Mouse (Mus musculus): ENCODE measurements at regions not wholly inside any gene's neighbourhood (a gene's known extent, or its start where the extent isn't known, plus 50 kb on each side); places are given as distances from the start of the nearest gene placed in this dataset.

DNA sequence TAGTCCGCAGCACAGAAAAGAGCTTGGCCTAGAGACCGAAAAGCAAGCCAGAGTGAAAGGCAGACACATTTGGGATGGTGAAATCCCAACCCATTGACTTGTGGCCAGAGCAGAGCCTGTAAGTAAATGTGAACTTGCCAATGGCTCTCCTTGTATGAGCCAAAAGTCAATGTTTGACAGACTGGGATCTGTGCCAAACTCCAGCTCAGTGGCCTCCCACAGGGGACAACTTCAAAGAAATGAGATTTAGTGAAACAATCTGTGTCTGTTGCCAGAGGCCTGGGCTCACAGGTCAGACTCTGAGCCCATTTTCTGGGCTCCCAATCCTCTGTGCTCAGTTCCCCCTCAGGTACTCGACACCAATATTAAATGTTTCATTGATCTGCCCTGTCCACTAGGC lies 274.9 kb downstream of the Gm11361 start:
- no peak overlapping the region for H3K4me3 ChIP-seq (ENCODE audit: low read depth, low read length)
- H3K4me1 ChIP-seq (ENCODE audit: control insufficient read depth, insufficient read depth, low read length) = no peaks in the 10 kb centered on the region
- WGBS = 87% methylated on average over 3 of the region's 3 CpGs
- no peak overlapping the region for H3K27ac ChIP-seq (ENCODE audit: low read depth, low read length)
- no peak overlapping the region for H3K9ac ChIP-seq (ENCODE audit: low read length)
- ATAC-seq (ENCODE audit: insufficient read depth, low FRiP score, low TSS enrichment) = no peak
- no peaks in the 10 kb centered on the region for H3K27me3 ChIP-seq (ENCODE audit: control insufficient read depth, insufficient read depth, low read length)
- H3K36me3 ChIP-seq (ENCODE audit: control insufficient read depth, insufficient read depth, low read length) = no peaks in the 10 kb centered on the region; the same call in 1 of the 2 replicates
- no peak overlapping the region for H3K4me2 ChIP-seq (ENCODE audit: low read depth)
- no peak for DNase-seq (ENCODE audit: low spot score)
- H3K9me3 ChIP-seq (ENCODE audit: control insufficient read depth, low read length) = no peaks in the 10 kb centered on the region

DNA sequence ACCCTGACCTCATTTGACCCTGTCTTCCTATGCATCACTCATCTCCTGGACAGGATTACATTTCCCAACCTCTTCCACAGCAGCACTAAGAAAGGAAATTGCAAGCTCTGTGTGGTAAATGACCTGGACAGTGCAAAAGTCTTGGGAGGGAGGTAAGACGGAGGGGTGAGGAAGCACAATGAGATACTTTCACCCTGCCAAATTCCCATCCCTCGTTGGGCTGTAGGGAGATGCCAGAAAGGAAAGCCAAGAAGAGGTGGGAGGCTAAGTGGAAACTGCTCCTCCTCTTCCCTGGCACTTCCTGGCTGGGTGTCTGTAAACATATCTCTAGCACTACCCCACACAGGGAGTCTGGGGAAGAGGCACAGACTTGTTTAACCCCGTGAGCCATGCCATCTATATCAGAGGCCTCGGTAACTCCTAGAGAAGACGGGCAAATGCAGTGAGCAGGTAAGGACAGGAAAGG lies 274.2 kb downstream of the Gm11361 start:
- ATAC-seq (ENCODE audit: insufficient read depth, low FRiP score, low TSS enrichment) = no peak
- Histone ChIP-seq H3K27me3 (ENCODE audit: control insufficient read depth, insufficient read depth, low read length) (no peaks in the 10 kb centered on the region), H3K36me3 (ENCODE audit: control insufficient read depth, insufficient read depth, low read length) (no peaks in the 10 kb centered on the region; the same call in 1 of the 2 replicates), H3K4me3 (ENCODE audit: low read depth, low read length) (no peak overlapping the region), H3K27ac (ENCODE audit: low read depth, low read length) (no peak overlapping the region), H3K9me3 (ENCODE audit: control insufficient read depth, low read length) (no peaks in the 10 kb centered on the region), H3K4me2 (ENCODE audit: low read depth) (no peak overlapping the region), H3K9ac (ENCODE audit: low read length) (no peak overlapping the region), H3K4me1 (ENCODE audit: control insufficient read depth, insufficient read depth, low read length) (no peaks in the 10 kb centered on the region)
- 87% methylated on average over 5 of the region's 5 CpGs for WGBS
- no peak for DNase-seq (ENCODE audit: low spot score)

DNA sequence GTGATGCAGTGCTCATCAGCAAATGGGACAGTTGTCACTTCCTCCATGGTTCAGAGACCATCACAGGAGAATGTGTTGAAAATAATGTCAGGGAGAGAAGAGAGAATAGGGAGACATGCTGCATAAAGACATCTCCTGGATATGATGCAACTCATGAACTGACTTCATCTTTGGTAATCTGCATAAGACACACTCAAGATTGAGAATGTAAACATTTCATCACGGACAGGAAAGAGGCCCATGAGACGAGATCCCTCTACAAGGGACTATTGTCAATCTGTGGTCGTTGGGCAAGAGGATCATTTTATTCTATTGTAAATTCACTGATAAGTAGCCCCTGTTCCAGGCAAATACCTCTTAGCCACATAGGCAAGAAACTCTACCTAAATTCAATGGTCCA lies 273.6 kb downstream of the Gm11361 start:
- 94% methylated on average over 3 of the region's 3 CpGs for WGBS
- no peaks in the 10 kb centered on the region for H3K27me3 ChIP-seq (ENCODE audit: control insufficient read depth, insufficient read depth, low read length)
- no peaks in the 10 kb centered on the region for H3K4me1 ChIP-seq (ENCODE audit: control insufficient read depth, insufficient read depth, low read length)
- H3K36me3 ChIP-seq (ENCODE audit: control insufficient read depth, insufficient read depth, low read length) = no peaks in the 10 kb centered on the region; the same call in 1 of the 2 replicates
- no peak overlapping the region for H3K27ac ChIP-seq (ENCODE audit: low read depth, low read length)
- no peak for ATAC-seq (ENCODE audit: insufficient read depth, low FRiP score, low TSS enrichment)
- no peak overlapping the region for H3K9ac ChIP-seq (ENCODE audit: low read length)
- H3K4me2 ChIP-seq (ENCODE audit: low read depth) = no peak overlapping the region
- H3K4me3 ChIP-seq (ENCODE audit: low read depth, low read length) = no peak overlapping the region
- DNase-seq (ENCODE audit: low spot score) = no peak
- no peaks in the 10 kb centered on the region for H3K9me3 ChIP-seq (ENCODE audit: control insufficient read depth, low read length)

GRCm38 (mm10) chr13:28528898-28529511 lies 271.7 kb downstream of the Gm11361 start:
- no peaks in the 10 kb centered on the region for H3K27me3 ChIP-seq (ENCODE audit: control insufficient read depth, insufficient read depth, low read length)
- no peak overlapping the region for H3K4me3 ChIP-seq (ENCODE audit: low read depth, low read length)
- no peaks in the 10 kb centered on the region for H3K9me3 ChIP-seq (ENCODE audit: control insufficient read depth, low read length)
- no peak overlapping the region for H3K27ac ChIP-seq (ENCODE audit: low read depth, low read length)
- WGBS = 83% methylated on average over 4 of the region's 4 CpGs
- H3K4me1 ChIP-seq (ENCODE audit: control insufficient read depth, insufficient read depth, low read length) = no peaks in the 10 kb centered on the region
- DNase-seq (ENCODE audit: low spot score) (no peak), ATAC-seq (ENCODE audit: insufficient read depth, low FRiP score, low TSS enrichment) (no peak)
- no peak overlapping the region for H3K4me2 ChIP-seq (ENCODE audit: low read depth)
- no peak overlapping the region for H3K9ac ChIP-seq (ENCODE audit: low read length)
- no peaks in the 10 kb centered on the region; the same call in 1 of the 2 replicates for H3K36me3 ChIP-seq (ENCODE audit: control insufficient read depth, insufficient read depth, low read length)

DNA sequence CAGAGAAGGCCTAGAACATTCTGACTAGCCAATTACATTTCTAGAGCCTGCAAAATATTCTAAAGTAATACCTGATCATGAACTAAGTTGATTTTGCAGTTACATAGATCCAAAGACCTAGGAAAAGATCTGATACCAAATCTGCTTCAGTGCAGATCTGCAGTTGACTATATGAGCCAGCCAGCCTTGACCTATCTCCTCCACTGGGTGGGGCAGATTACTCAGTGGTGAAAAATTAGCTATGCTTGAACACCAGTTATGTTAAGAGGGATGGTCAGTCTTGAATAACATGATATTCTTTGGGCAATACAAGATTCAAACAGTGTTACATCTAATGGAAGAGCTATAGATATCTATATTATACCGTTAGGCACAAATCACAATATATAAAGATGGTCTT lies 269.0 kb downstream of the Gm11361 start:
- DNase-seq (ENCODE audit: low spot score) (no peak), ATAC-seq (ENCODE audit: insufficient read depth, low FRiP score, low TSS enrichment) (no peak)
- WGBS = 92% methylated on average over 1 of the region's 1 CpGs
- Histone ChIP-seq H3K9me3 (ENCODE audit: control insufficient read depth, low read length) (no peaks in the 10 kb centered on the region), H3K4me2 (ENCODE audit: low read depth) (no peak overlapping the region), H3K27ac (ENCODE audit: low read depth, low read length) (no peak overlapping the region), H3K36me3 (ENCODE audit: control insufficient read depth, insufficient read depth, low read length) (no peaks in the 10 kb centered on the region), H3K4me1 (ENCODE audit: control insufficient read depth, insufficient read depth, low read length) (no peaks in the 10 kb centered on the region), H3K4me3 (ENCODE audit: low read depth, low read length) (no peak overlapping the region), H3K9ac (ENCODE audit: low read length) (no peak overlapping the region), H3K27me3 (ENCODE audit: control insufficient read depth, insufficient read depth, low read length) (no peaks in the 10 kb centered on the region)

- Histone ChIP-seq H3K4me1 (ENCODE audit: control insufficient read depth, insufficient read depth, low read length) (no peaks in the 10 kb centered on the region), H3K4me3 (ENCODE audit: low read depth, low read length) (no peak overlapping the region), H3K9ac (ENCODE audit: low read length) (no peak overlapping the region), H3K27ac (ENCODE audit: low read depth, low read length) (no peak overlapping the region), H3K36me3 (ENCODE audit: control insufficient read depth, insufficient read depth, low read length) (no peaks in the 10 kb centered on the region), H3K9me3 (ENCODE audit: control insufficient read depth, low read length) (no peaks in the 10 kb centered on the region), H3K27me3 (ENCODE audit: control insufficient read depth, insufficient read depth, low read length) (no peaks in the 10 kb centered on the region), H3K4me2 (ENCODE audit: low read depth) (no peak overlapping the region)
- ATAC-seq (ENCODE audit: insufficient read depth, low FRiP score, low TSS enrichment) (no peak), DNase-seq (ENCODE audit: low spot score) (no peak)
- WGBS = 86% methylated on average over 3 of the region's 3 CpGs
Observed at GRCm38 (mm10) chr13:28524411-28524810, 267.1 kb downstream of the Gm11361 start.

- Histone ChIP-seq H3K36me3 (ENCODE audit: control insufficient read depth, insufficient read depth, low read length) (no peaks in the 10 kb centered on the region), H3K9ac (ENCODE audit: low read length) (no peak overlapping the region), H3K4me1 (ENCODE audit: control insufficient read depth, insufficient read depth, low read length) (peaks cover 2% of the 10 kb centered on the region; the same call in 1 of the 2 replicates), H3K4me3 (ENCODE audit: low read depth, low read length) (no peak overlapping the region), H3K4me2 (ENCODE audit: low read depth) (no peak overlapping the region), H3K27ac (ENCODE audit: low read depth, low read length) (no peak overlapping the region), H3K9me3 (ENCODE audit: control insufficient read depth, low read length) (no peaks in the 10 kb centered on the region), H3K27me3 (ENCODE audit: control insufficient read depth, insufficient read depth, low read length) (no peaks in the 10 kb centered on the region)
- WGBS = 45% methylated on average over 1 of the region's 1 CpGs
- ATAC-seq (ENCODE audit: insufficient read depth, low FRiP score, low TSS enrichment) = no peak
- DNase-seq (ENCODE audit: low spot score) = no peak
Observed at GRCm38 (mm10) chr13:28520127-28520482, 262.8 kb downstream of the Gm11361 start.

DNA sequence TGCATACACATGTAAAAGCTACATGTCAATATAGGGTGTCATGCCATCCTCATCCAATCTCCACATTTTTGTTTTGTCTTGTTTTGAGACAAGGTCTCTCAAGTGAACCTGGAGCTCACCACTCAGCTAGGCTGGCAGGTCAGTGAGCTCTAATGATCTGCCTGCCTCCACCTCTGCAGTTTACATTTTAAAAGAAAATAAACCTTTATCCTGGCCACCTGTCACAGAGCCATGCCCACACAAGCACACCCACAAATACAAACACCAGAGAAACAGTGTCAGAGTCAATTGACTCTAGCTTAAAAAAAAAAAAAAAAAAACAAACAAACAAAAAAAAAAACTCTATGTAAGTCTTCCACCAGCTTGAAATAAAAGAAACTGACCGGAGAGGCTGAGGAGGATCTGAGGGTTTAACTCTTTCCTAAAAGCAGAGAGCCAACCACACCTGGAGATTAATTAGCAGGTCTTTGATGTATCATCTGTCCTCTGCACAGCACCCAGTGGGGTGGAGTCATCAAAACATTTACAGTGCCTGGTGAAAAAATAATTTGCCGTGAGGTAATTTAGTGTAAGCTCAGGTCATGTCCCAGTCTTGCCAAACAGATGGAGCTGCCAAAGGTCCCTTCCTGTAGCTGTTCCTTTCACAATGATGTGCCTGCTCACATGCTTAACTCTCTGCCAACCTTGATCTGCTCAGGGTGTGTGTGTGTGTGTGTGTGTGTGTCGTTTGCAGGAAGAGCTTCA lies 262.2 kb downstream of the Gm11361 start:
- no peak overlapping the region for H3K4me3 ChIP-seq (ENCODE audit: low read depth, low read length)
- no peak overlapping the region for H3K9ac ChIP-seq (ENCODE audit: low read length)
- no peak overlapping the region for H3K4me2 ChIP-seq (ENCODE audit: low read depth)
- peaks cover 2% of the 10 kb centered on the region; the same call in 1 of the 2 replicates for H3K4me1 ChIP-seq (ENCODE audit: control insufficient read depth, insufficient read depth, low read length)
- 55% methylated on average over 3 of the region's 3 CpGs for WGBS
- H3K9me3 ChIP-seq (ENCODE audit: control insufficient read depth, low read length) = no peaks in the 10 kb centered on the region
- ATAC-seq (ENCODE audit: insufficient read depth, low FRiP score, low TSS enrichment) (no peak), DNase-seq (ENCODE audit: low spot score) (no peak)
- H3K27me3 ChIP-seq (ENCODE audit: control insufficient read depth, insufficient read depth, low read length) = no peaks in the 10 kb centered on the region
- H3K36me3 ChIP-seq (ENCODE audit: control insufficient read depth, insufficient read depth, low read length) = no peaks in the 10 kb centered on the region
- no peak overlapping the region for H3K27ac ChIP-seq (ENCODE audit: low read depth, low read length)

DNA sequence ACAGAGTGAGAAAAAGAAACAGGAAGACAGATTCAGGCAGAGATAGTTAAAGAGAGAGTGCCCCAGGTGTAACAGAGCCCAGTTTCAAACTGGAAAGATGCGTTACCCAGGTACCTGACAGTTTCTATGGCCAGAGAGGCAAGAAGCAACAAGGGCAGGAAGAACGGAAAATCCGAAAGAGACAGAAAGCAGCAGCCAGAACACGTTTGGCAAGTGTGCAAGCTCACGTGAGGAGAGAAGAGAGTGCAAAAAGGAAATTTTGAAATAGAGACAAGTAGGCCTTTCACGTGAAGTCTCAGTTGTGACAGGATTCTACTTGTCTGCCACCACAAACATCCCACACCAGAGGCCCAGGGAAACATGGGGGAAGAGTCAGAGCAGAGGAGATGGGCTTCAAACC lies 259.8 kb downstream of the Gm11361 start:
- Histone ChIP-seq H3K27ac (ENCODE audit: low read depth, low read length) (no peak overlapping the region), H3K4me1 (ENCODE audit: control insufficient read depth, insufficient read depth, low read length) (peaks cover 2% of the 10 kb centered on the region; the same call in 1 of the 2 replicates), H3K9me3 (ENCODE audit: control insufficient read depth, low read length) (no peaks in the 10 kb centered on the region), H3K9ac (ENCODE audit: low read length) (no peak overlapping the region), H3K36me3 (ENCODE audit: control insufficient read depth, insufficient read depth, low read length) (no peaks in the 10 kb centered on the region), H3K4me3 (ENCODE audit: low read depth, low read length) (no peak overlapping the region), H3K27me3 (ENCODE audit: control insufficient read depth, insufficient read depth, low read length) (no peaks in the 10 kb centered on the region), H3K4me2 (ENCODE audit: low read depth) (no peak overlapping the region)
- DNase-seq (ENCODE audit: low spot score) (no peak), ATAC-seq (ENCODE audit: insufficient read depth, low FRiP score, low TSS enrichment) (no peak)
- 77% methylated on average over 6 of the region's 6 CpGs for WGBS
